Mouse (Mus musculus) T-helper 2 cell (primary cell): Measurements from ENCODE around the gene Ccdc8.

Experiments
- in situ Hi-C: fragments of 300-600 bp; cut with MboI, MseI; formaldehyde crosslinking; loops from one replicate; pipeline ENCODE4 v1.15.1; 2025; ENCODE audit warnings: high pct_unique_total_duplicates

Gene Ccdc8

GRCm38 (mm10) chr7:16992451-16992807 lies at the start of gene Ccdc8:
TSS of gene Ccdc8 (plus strand) at chr7:16992708.
- in situ Hi-C loops, result no loop called here

- in situ Hi-C loops, result no loop called here
These were observed 49.6 kb upstream of the Ccdc8 start for GRCm38 (mm10) chr7:16942861-16943260.

GRCm38 (mm10) chr7:16944061-16944807 lies 48.3 kb upstream of the Ccdc8 start, which contains the start of gene Pnmal2:
TSS of gene Pnmal2 (plus strand) at chr7:16944682.
- in situ Hi-C loops, result no loop called here

- in situ Hi-C loops, result no loop called here
These were observed 47.6 kb upstream of the Ccdc8 start for GRCm38 (mm10) chr7:16944808-16945315.

- in situ Hi-C loops, result no loop called here
These were observed 47.1 kb upstream of the Ccdc8 start for GRCm38 (mm10) chr7:16945419-16945818.

GRCm38 (mm10) chr7:16946441-16947348 lies 45.8 kb upstream of the Ccdc8 start:
- in situ Hi-C loops, result no loop called here

- in situ Hi-C loops, result no loop called here
These were observed 45.1 kb upstream of the Ccdc8 start for GRCm38 (mm10) chr7:16947349-16947895.

GRCm38 (mm10) chr7:16947959-16948361 lies 44.5 kb upstream of the Ccdc8 start:
- in situ Hi-C loops, result no loop called here

- in situ Hi-C loops, result no loop called here
These were observed 43.5 kb upstream of the Ccdc8 start for GRCm38 (mm10) chr7:16948923-16949458.

- in situ Hi-C loops, result loop anchor here (5.0 kb wide), 1 partner anchor 47 kb away; no protein-coding TSS in a partner anchor
These were observed 42.3 kb upstream of the Ccdc8 start for GRCm38 (mm10) chr7:16949908-16950841.

- in situ Hi-C loops, result loop anchor here (5.0 kb wide), 1 partner anchor 46 kb away; no protein-coding TSS in a partner anchor
These were observed 41.5 kb upstream of the Ccdc8 start for GRCm38 (mm10) chr7:16950861-16951635.

- in situ Hi-C loops, result loop anchor here (5.0 kb wide), 1 partner anchor 44 kb away; no protein-coding TSS in a partner anchor
These were observed 38.7 kb upstream of the Ccdc8 start for GRCm38 (mm10) chr7:16953776-16954175.

- in situ Hi-C loops, result no loop called here
These were observed 36.8 kb upstream of the Ccdc8 start for GRCm38 (mm10) chr7:16955712-16956111.

- in situ Hi-C loops, result no loop called here
These were observed 35.9 kb upstream of the Ccdc8 start for GRCm38 (mm10) chr7:16956410-16957265.

GRCm38 (mm10) chr7:16959539-16960187 lies 32.8 kb upstream of the Ccdc8 start, which contains the start of gene Pnmal1:
TSS of gene Pnmal1 (plus strand) at chr7:16959679.
- in situ Hi-C loops, result no loop called here

GRCm38 (mm10) chr7:16961678-16962077 lies 30.8 kb upstream of the Ccdc8 start:
- in situ Hi-C loops, result no loop called here

GRCm38 (mm10) chr7:16968414-16968813 lies 24.1 kb upstream of the Ccdc8 start:
- in situ Hi-C loops, result no loop called here

- in situ Hi-C loops, result no loop called here
These were observed 21.3 kb upstream of the Ccdc8 start for GRCm38 (mm10) chr7:16971160-16971559.
